Mouse (Mus musculus): ENCODE measurements around the gene Cit.

- peak; percentile 58 for TF ChIP-seq CTCF (IDR thresholded peaks at IDR 0.05)
- TF ChIP-seq EP300 (IDR thresholded peaks at IDR 0.05): no peak
Measured at GRCm38 (mm10) chr5:115835291-115835690, 9.8 kb upstream of the Cit start.
